Mouse (Mus musculus): ENCODE measurements around the gene C1s2.
"Not testable (repeated sequence)": the region's sequence is repeated elsewhere in the genome, so short reads cannot be mapped to it uniquely, and the experiment has no call there.

GRCm38 (mm10) chr6:124626184-124626583 lies 9.7 kb downstream of the C1s2 start:
- TF ChIP-seq POLR2A (IDR thresholded peaks at IDR 0.05; ENCODE audit: borderline replicate concordance, control insufficient read depth, low read depth, low read length); CTCF (IDR thresholded peaks at IDR 0.05; ENCODE audit: control insufficient read depth, insufficient read depth, low read length): not testable (repeated sequence)

Measured in bone marrow, adult 2 months (tissue).